Mouse (Mus musculus): ENCODE results near the gene Elmo1. TPM values are rescaled to one million over a fixed set of nuclear protein-coding genes. Genes with fewer than 3 reads are reported as not detected.

Gene Elmo1
- polyA plus RNA-seq, 1 experiment = 0.01 TPM

- Histone ChIP-seq H3K9me3 (ENCODE audit: control insufficient read depth, low read length) (no peaks in the 10 kb centered on the region), H3K4me3 (replicated peaks) (no peak overlapping the region), H3K36me3 (ENCODE audit: control insufficient read depth) (no peaks in the 10 kb centered on the region), H3K4me1 (ENCODE audit: control insufficient read depth) (no peaks in the 10 kb centered on the region), H3K27me3 (ENCODE audit: control insufficient read depth) (no peaks in the 10 kb centered on the region)
- TF ChIP-seq TAL1 (IDR thresholded peaks at IDR 0.05; ENCODE audit: low read length) (no peak), GATA1 (IDR thresholded peaks at IDR 0.05; ENCODE audit: low read length) (no peak)
Observed at GRCm38 (mm10) chr13:20279889-20280288, 189.5 kb downstream of the Elmo1 start.

- Histone ChIP-seq H3K4me3 (replicated peaks) (no peak overlapping the region), H3K36me3 (ENCODE audit: control insufficient read depth) (no peaks in the 10 kb centered on the region), H3K9me3 (ENCODE audit: control insufficient read depth, low read length) (no peaks in the 10 kb centered on the region), H3K27me3 (ENCODE audit: control insufficient read depth) (no peaks in the 10 kb centered on the region), H3K4me1 (ENCODE audit: control insufficient read depth) (no peaks in the 10 kb centered on the region)
- TF ChIP-seq GATA1 (IDR thresholded peaks at IDR 0.05; ENCODE audit: low read length) (no peak), TAL1 (IDR thresholded peaks at IDR 0.05; ENCODE audit: low read length) (no peak)
Observed at GRCm38 (mm10) chr13:20283891-20284290, 193.5 kb downstream of the Elmo1 start.

- no peaks in the 10 kb centered on the region for H3K36me3 ChIP-seq (ENCODE audit: control insufficient read depth)
- no peak overlapping the region for H3K4me3 ChIP-seq (replicated peaks)
- TF ChIP-seq GATA1 (IDR thresholded peaks at IDR 0.05; ENCODE audit: low read length) (no peak), TAL1 (IDR thresholded peaks at IDR 0.05; ENCODE audit: low read length) (no peak)
- no peaks in the 10 kb centered on the region for H3K4me1 ChIP-seq (ENCODE audit: control insufficient read depth)
- no peaks in the 10 kb centered on the region for H3K9me3 ChIP-seq (ENCODE audit: control insufficient read depth, low read length)
- no peaks in the 10 kb centered on the region for H3K27me3 ChIP-seq (ENCODE audit: control insufficient read depth)
Observed at GRCm38 (mm10) chr13:20286680-20287079, 196.3 kb downstream of the Elmo1 start.

- Histone ChIP-seq H3K4me1 (ENCODE audit: control insufficient read depth) (no peaks in the 10 kb centered on the region), H3K36me3 (ENCODE audit: control insufficient read depth) (no peaks in the 10 kb centered on the region), H3K27me3 (ENCODE audit: control insufficient read depth) (no peaks in the 10 kb centered on the region), H3K9me3 (ENCODE audit: control insufficient read depth, low read length) (no peaks in the 10 kb centered on the region), H3K4me3 (replicated peaks) (no peak overlapping the region)
- no peak for TF ChIP-seq TAL1 (IDR thresholded peaks at IDR 0.05; ENCODE audit: low read length)
- TF ChIP-seq GATA1 (IDR thresholded peaks at IDR 0.05; ENCODE audit: low read length) = no peak
Observed at GRCm38 (mm10) chr13:20288393-20288792, 198.0 kb downstream of the Elmo1 start.

- H3K4me3 ChIP-seq (replicated peaks) = no peak overlapping the region
- no peaks in the 10 kb centered on the region for H3K4me1 ChIP-seq (ENCODE audit: control insufficient read depth)
- TF ChIP-seq GATA1 (IDR thresholded peaks at IDR 0.05; ENCODE audit: low read length) (no peak), TAL1 (IDR thresholded peaks at IDR 0.05; ENCODE audit: low read length) (no peak)
- H3K9me3 ChIP-seq (ENCODE audit: control insufficient read depth, low read length) = no peaks in the 10 kb centered on the region
- no peaks in the 10 kb centered on the region for H3K27me3 ChIP-seq (ENCODE audit: control insufficient read depth)
- no peaks in the 10 kb centered on the region for H3K36me3 ChIP-seq (ENCODE audit: control insufficient read depth)
Observed at GRCm38 (mm10) chr13:20290412-20290811, 200.0 kb downstream of the Elmo1 start.

- no peaks in the 10 kb centered on the region for H3K4me1 ChIP-seq (ENCODE audit: control insufficient read depth)
- no peaks in the 10 kb centered on the region for H3K27me3 ChIP-seq (ENCODE audit: control insufficient read depth)
- H3K36me3 ChIP-seq (ENCODE audit: control insufficient read depth) = no peaks in the 10 kb centered on the region
- no peak for TF ChIP-seq GATA1 (IDR thresholded peaks at IDR 0.05; ENCODE audit: low read length)
- no peak for TF ChIP-seq TAL1 (IDR thresholded peaks at IDR 0.05; ENCODE audit: low read length)
- H3K4me3 ChIP-seq (replicated peaks) = no peak overlapping the region
- no peaks in the 10 kb centered on the region for H3K9me3 ChIP-seq (ENCODE audit: control insufficient read depth, low read length)
Observed at GRCm38 (mm10) chr13:20292348-20292747, 202.0 kb downstream of the Elmo1 start.

- H3K36me3 ChIP-seq (ENCODE audit: control insufficient read depth) = no peaks in the 10 kb centered on the region
Observed at GRCm38 (mm10) chr13:20295278-20295970, 205.0 kb downstream of the Elmo1 start.

GRCm38 (mm10) chr13:20297841-20298240 lies 207.4 kb downstream of the Elmo1 start:
- TF ChIP-seq TAL1 (IDR thresholded peaks at IDR 0.05; ENCODE audit: low read length) = no peak
- no peak for TF ChIP-seq GATA1 (IDR thresholded peaks at IDR 0.05; ENCODE audit: low read length)
- Histone ChIP-seq H3K4me1 (ENCODE audit: control insufficient read depth) (no peaks in the 10 kb centered on the region), H3K4me3 (replicated peaks) (no peak overlapping the region), H3K9me3 (ENCODE audit: control insufficient read depth, low read length) (no peaks in the 10 kb centered on the region), H3K36me3 (ENCODE audit: control insufficient read depth) (no peaks in the 10 kb centered on the region), H3K27me3 (ENCODE audit: control insufficient read depth) (no peaks in the 10 kb centered on the region)

More at GRCm38 (mm10) chr13:20295278-20295970, 205.0 kb downstream of the Elmo1 start:
- Histone ChIP-seq H3K27me3 (ENCODE audit: control insufficient read depth) (no peaks in the 10 kb centered on the region), H3K4me1 (ENCODE audit: control insufficient read depth) (no peaks in the 10 kb centered on the region), H3K9me3 (ENCODE audit: control insufficient read depth, low read length) (no peaks in the 10 kb centered on the region), H3K4me3 (replicated peaks) (no peak overlapping the region)
- TF ChIP-seq GATA1 (IDR thresholded peaks at IDR 0.05; ENCODE audit: low read length) (no peak), TAL1 (IDR thresholded peaks at IDR 0.05; ENCODE audit: low read length) (no peak)

- TF ChIP-seq TAL1 (IDR thresholded peaks at IDR 0.05; ENCODE audit: low read length) (no peak), GATA1 (IDR thresholded peaks at IDR 0.05; ENCODE audit: low read length) (no peak)
Observed at GRCm38 (mm10) chr13:20299424-20299823, 209.0 kb downstream of the Elmo1 start.

More at GRCm38 (mm10) chr13:20299424-20299823, 209.0 kb downstream of the Elmo1 start:
- Histone ChIP-seq H3K9me3 (ENCODE audit: control insufficient read depth, low read length) (no peaks in the 10 kb centered on the region), H3K4me1 (ENCODE audit: control insufficient read depth) (no peaks in the 10 kb centered on the region), H3K27me3 (ENCODE audit: control insufficient read depth) (no peaks in the 10 kb centered on the region), H3K4me3 (replicated peaks) (no peak overlapping the region), H3K36me3 (ENCODE audit: control insufficient read depth) (no peaks in the 10 kb centered on the region)
